Mouse (Mus musculus): Measurements from ENCODE around the gene Ppp4r3b. TPM values are rescaled to one million over a fixed set of nuclear protein-coding genes. Genes with fewer than 3 reads are reported as not detected.

Ppp4r3b gene
- polyA plus RNA-seq, 1 experiment from 2014 or later, result 89.0 TPM

Other genes starting within 250 kb of the Ppp4r3b start
- gene Pnpt1, start 42.1 kb upstream of the Ppp4r3b start, polyA plus RNA-seq (2015; fragmentation: Nextera tagmentation; extraction: Ambion mirVana), result 29.8 and 32.3 TPM in 2 replicates
- gene Cfap36, start 74.5 kb downstream of the Ppp4r3b start, polyA plus RNA-seq (2015; fragmentation: Nextera tagmentation; extraction: Ambion mirVana), result 62.1 and 76.8 TPM in 2 replicates
- 38.1 and 40.4 TPM in 2 replicates for gene Ccdc88a, start 200.8 kb downstream of the Ppp4r3b start, polyA plus RNA-seq (2015; fragmentation: Nextera tagmentation; extraction: Ambion mirVana)